Mouse (Mus musculus): ENCODE data around the gene Spata18. TPM values are rescaled to one million over a fixed set of nuclear protein-coding genes. Genes with fewer than 3 reads are reported as not detected.

Gene Spata18
- total RNA-seq, 2 experiments from 2014 or later: 0.51 TPM; not detected in 1

- DNase-seq (ENCODE audit: low spot score in 2 of 2): no peak
Observed at GRCm38 (mm10) chr5:73651855-73652201, 649 bp downstream of the Spata18 start.

- no peak for DNase-seq (ENCODE audit: low spot score in 2 of 2)
Observed at GRCm38 (mm10) chr5:73666695-73667094, 15.5 kb downstream of the Spata18 start.

DNA sequence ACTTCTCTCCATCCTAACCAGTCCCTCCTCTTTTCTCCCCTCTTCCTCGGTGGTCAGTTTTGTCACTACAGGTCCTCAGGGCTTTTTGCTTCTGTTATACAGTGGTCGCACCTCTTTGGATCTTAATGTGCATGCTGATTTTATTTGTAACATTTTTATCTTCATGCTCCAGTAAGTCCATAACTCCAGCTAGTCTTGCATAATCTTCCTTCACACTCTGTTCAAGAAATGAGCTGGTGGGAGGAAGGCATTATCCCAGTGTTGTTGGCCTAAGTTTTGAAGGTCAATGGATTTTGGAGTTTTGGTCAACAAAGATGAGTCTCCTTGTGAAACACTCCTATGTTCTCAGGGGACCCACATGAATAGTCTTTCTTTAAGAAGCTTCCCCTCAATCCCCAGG lies 16.7 kb downstream of the Spata18 start:
- DNase-seq (ENCODE audit: low spot score in 2 of 2): no peak

GRCm38 (mm10) chr5:73669386-73669785 lies 18.2 kb downstream of the Spata18 start:
- DNase-seq (ENCODE audit: low spot score in 2 of 2): no peak

GRCm38 (mm10) chr5:73675604-73676003 lies 24.4 kb downstream of the Spata18 start:
- DNase-seq (ENCODE audit: low spot score in 2 of 2): no peak

DNA sequence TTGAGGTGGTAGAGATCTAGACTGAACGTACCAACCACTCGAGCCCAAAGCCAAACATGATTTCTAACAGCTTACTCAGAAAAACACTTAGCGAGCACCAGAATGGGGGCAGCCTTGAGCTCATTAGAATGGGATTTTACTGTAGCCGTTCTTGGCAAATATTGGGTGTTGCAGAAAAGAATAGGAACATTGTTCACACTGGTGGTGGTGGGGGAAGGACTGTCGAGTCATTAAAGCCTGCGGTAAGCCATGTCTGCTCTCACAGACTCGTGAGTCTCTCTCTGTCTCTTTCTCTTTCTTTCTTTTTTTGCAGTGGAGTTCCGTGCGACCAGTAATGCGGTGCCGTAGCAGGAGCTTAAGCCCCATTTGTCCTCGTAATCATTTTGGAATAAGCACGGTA lies 25.4 kb downstream of the Spata18 start:
- DNase-seq (ENCODE audit: low spot score in 2 of 2): peak in 1 of 2 experiments; percentile 4

GRCm38 (mm10) chr5:73683221-73683620 lies 32.0 kb downstream of the Spata18 start:
- DNase-seq (ENCODE audit: low spot score in 2 of 2): no peak

- DNase-seq (ENCODE audit: low spot score in 2 of 2): no peak
Observed at GRCm38 (mm10) chr5:73683706-73684409, 32.7 kb downstream of the Spata18 start.

DNA sequence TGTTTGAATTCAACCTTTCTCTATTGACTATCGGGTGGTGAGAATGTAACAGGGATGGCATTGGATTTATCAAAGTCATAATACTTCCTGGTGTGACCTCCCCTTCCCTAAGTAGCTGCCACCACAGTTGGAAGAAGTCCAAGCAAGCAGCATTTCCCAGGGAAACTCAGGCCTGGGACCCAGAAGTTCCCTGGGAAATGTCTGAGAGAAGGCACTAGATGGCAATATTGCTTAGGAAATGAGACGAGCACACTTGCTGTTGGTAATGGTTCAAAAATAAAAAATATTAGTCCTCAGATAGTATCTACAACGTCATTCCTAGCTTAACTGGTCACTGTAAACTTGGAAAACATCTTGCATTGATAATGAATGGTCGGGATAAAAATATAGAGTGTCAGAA lies 35.0 kb downstream of the Spata18 start:
- DNase-seq (ENCODE audit: low spot score in 2 of 2): no peak

DNA sequence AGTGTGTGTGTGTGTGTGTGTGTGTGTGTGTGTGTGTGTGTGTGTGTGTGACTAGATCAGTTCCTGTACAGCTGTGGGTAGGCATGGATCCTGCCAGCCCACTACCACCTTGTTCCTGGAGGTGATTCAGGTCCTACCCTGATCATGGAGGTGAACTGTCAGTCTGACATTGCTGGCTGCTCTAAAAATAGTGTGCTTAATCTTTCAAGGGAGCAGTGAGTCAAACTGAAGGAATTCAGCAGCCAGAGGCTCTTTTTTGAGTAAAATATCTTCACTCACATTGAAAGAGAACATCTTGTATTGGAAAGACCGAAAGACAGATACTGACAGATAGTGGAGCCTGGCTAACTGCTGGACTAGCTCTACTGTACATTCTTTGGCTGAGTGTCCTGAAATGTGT lies 37.4 kb downstream of the Spata18 start:
- no peak for DNase-seq (ENCODE audit: low spot score in 2 of 2)

DNA sequence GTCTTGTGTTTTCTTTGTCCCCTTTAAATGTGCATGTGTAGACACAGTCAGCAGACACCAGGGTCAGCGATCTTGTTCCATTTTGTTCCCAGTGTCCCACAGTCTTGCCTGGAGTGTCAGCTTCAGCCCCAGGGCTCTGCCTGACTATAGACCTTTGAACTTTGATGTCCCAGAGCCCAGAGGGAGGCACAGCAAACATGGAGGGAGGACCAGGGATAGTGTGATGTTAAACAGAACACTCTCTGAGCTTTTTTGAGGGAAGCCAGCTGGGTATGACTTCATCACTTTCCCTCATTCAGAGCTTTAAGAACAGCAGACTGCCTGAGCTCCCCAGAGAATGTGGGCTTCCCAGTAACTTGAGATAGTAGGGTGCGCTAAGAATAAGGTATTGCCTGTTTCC lies 39.0 kb downstream of the Spata18 start:
- DNase-seq (ENCODE audit: low spot score in 2 of 2): no peak

GRCm38 (mm10) chr5:73691723-73692520 lies 40.7 kb downstream of the Spata18 start:
- DNase-seq (ENCODE audit: low spot score in 2 of 2): no peak

DNA sequence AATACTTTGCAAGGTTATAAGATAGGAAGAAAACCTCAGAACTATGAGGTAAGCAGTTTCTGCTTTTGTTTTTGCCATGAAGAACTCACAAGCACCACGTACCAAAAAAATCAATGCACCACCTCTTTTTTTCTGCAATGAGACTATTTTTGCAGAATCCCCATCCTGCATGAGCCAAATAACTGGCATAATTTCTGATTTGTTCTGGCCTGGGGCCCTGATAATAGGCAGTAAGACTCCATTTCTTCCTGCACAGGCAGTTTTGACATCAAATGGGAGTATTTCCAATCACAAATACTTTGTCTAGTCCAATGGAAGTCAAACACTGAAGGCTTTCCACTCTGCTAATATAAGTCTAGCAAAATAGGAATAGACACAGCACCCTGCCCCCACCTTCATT lies 42.6 kb downstream of the Spata18 start:
- no peak for DNase-seq (ENCODE audit: low spot score in 2 of 2)

DNA sequence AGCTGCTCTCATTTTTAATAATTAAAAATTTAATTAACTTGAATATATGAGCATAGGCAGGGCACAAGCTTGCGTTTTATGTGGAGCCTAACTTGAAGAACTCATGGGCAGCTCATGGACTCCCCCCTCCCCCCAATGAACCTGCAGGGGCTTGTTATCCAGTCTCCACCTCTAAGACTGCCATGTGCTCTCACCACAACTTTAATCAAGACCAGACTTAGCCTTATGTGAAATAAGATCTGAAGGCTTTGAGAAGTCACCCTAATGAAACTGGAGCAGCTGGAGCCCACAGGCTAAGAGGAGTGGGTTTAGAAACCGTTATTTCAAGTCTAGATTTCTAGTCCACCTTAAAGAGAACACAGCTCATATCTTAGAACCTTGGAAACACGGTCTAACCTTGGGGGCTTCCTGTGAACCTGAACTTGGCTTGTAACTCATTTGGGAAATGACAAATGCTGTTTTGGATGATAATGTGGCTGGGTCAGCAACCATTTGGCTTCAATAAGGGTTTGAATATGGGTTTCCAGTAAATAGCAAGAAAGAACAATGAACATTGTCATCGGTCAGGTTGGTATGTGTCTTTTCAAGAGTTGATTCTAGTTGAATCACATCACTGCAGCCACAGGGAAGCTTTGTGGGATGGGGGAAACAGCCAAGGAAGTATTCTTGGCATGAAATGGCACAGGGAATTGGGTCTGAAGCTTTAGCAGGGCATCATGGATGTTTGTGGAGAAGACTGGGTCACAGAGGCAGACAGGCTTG lies 43.3 kb downstream of the Spata18 start:
- no peak for DNase-seq (ENCODE audit: low spot score in 2 of 2)

DNA sequence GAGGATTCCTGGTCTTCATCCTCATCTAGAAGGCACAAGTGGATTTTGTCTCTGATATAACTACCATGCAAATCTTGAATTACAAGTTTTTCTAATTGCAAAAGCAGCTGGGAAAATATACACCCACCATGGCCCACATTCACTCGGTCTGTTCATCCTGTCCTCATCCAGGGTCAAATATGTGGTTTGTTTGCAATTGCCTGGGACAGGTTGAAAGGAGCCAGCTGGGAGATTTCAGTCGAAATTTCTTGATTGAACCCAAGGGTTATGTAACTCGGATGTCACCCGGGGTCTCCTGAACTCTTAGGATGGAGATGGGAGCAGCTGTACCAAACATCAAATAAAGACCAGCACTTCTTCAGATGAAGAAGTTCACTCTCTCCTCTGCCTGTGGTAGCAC lies 46.5 kb downstream of the Spata18 start:
- no peak for DNase-seq (ENCODE audit: low spot score in 2 of 2)

DNA sequence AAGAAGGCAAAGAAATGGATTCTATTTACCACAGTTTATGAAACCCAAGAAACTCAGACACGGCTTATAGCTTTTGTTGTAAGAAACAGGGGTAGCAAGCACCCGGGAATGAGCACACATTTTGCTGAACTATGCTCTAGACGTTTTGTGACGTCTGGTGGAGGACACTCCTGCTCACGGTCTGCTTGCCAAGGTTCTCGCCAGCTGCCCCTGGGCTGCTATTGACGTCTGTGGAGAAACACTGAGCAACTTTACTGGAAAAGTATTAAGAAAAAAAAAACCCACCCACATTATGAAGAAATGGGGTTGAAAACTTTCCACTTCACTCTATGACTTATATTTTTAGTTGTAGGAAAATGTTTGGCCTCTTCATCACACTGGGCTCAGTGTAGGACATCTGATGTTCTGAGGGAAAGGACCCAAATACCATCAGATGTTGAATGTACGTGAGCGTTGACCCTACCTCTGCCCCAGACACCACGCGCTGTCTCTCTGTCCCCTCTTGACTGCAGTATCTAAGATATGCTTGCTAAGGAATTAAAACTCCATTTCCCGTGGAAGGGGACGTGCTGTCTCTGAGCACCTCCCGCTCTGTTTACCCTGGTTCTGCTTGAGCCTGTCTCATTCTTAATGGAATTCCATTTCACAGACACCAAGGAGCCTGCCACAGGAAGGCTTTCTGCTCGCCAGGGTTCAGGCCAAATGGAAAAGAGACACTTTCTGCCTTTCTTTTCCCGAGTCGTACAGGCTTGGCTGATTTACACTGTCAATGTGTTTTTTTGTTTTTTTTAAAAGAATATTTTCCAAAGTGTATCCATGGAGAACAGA lies 50.1 kb downstream of the Spata18 start:
- no peak for DNase-seq (ENCODE audit: low spot score in 2 of 2)

DNA sequence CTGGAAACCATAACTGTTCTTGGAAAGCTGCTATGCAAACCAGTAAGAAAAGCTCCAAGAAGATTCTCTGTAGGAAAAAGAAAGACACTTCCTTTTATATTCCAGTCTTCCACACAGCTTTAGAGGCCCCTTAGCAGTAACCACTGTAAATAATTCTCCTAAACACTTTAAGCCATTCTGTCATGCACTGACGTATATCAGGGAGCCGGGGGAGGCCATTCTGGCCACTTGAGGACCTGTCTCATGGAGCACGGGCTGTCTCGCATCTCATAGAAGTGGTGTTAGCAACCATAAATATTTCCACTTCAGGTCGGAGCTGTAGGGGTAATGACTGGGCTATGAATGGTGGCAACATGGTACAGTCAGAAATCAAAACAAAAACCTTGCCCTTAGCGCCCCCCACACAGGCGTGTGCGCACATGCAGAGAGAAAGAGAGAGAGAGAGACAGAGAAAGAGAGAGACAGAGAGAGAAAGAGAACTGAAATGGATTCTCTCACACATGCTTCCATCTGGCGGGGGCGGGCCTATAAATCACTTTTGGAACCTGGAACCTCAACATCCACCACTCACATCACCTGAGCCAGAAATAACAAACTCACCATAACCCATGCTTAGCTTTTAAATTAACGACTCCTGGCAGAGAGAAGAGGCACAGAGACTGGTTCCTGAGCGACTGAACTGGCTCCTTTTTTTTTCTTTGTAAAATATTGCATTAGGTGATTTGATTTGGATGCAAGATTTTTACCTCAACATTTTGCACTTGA lies 50.9 kb downstream of the Spata18 start:
- DNase-seq (ENCODE audit: low spot score in 2 of 2): no peak

- no peak for DNase-seq (ENCODE audit: low spot score in 2 of 2)
Observed at GRCm38 (mm10) chr5:73703096-73703495, 51.9 kb downstream of the Spata18 start.

DNA sequence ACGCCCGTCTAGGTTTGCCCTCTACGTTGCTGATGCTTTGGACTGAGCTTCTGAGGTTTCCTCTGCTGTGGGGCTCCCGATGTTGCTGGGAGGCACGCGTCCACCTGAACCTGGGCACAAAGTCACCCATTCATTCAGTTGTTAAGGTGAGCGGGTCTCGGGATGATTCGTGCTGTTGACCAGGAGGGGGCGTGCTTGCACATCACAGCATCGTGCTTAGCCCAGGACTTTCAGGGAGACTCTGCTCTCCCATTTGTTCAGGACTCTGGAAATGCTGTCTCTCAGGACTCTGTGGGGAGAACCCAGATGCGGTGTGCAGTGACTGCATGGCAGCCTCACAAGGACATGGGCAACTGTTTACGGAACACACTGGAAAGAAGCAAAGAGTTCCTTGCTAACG lies 53.1 kb downstream of the Spata18 start:
- DNase-seq (ENCODE audit: low spot score in 2 of 2): no peak

DNA sequence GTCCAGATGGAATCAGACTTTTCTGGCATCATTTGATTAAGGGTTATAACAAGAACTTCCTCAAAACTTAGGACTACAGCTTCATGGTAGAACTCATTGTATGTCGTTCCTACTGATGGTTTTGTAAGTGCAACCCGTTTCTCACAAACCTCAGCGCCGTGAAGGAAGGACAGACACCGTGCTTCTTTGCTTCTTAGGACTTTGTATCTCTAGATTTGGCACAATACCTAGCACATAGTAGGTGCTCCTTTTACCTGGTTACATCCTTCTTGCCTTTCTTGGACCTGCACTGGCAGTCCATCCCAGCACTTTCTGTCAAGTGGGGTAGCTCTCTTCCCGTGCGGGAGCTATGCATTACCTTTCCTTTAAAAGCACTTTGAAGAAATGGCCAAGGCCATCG lies 53.6 kb downstream of the Spata18 start:
- no peak for DNase-seq (ENCODE audit: low spot score in 2 of 2)

Measured in left cerebral cortex, adult 18-20 months (tissue).